Mouse (Mus musculus): ENCODE measurements around the gene Grik3.

DNA sequence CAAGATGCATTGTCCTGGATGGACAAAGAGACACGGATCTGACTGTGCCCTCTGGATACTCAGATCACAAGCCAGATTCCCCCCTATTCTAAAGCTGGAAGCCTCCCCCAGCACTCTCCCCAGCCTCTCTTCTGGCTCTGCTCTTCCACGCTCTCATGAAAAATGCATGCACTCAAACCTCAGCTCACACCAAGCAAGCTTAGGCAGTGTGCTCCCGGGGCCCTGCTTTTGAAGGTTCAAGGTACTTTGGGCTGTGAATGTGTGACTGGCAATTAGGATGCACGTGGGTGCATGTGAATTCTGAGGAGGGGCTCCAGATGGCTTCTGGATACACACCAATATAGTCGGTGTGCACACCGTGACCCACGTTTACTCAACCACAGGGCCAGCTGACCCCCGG lies 172.8 kb downstream of the Grik3 start:
- TF ChIP-seq CHD2 (IDR thresholded peaks at IDR 0.05; ENCODE audit: low read depth, low read length) (no peak), MAFK (IDR thresholded peaks at IDR 0.05; ENCODE audit: insufficient read depth, low read depth, low read length) (no peak), ZNF384 (IDR thresholded peaks at IDR 0.05; ENCODE audit: low read depth, low read length) (no peak), ZC3H11A (IDR thresholded peaks at IDR 0.05; ENCODE audit: borderline replicate concordance, low read depth, low read length) (no peak), HCFC1 (IDR thresholded peaks at IDR 0.05; ENCODE audit: borderline replicate concordance, insufficient read depth, low read length) (no peak)
